7 mouse cellular contexts compared by ENCODE assay signal in the genomic region with DNA sequence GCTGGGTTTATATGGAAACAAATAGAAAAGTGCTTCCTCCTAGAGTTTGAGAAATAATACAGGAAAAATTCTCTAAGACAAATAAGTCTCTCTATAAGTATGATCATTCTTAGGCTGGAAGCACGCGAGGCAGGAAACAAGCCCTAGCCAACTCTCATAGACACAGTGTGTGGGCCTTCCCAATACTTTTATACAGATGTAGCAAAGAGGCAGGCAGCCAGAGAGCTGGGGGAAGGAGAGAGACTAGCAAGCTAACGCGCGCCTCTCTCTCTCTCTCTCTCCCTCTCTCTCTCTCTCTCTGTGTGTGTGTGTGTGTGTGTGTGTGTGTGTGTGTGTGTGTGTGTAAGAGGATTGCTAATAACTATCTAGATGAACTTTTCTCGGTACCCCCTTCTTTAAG. TPM values are rescaled to one million over a fixed set of nuclear protein-coding genes. Genes with fewer than 3 reads are reported as not detected.
A peak's percentile ranks its signal among the peaks of the same experiment; 100 is the strongest.
DNase-seq lines count a peak whose midpoint lies in the region; ATAC-seq and TF ChIP-seq lines count a peak whose summit lies in the region.

No protein-coding gene starts in this region.

- TF ChIP-seq POLR2A in kidney, adult 2 months (IDR thresholded peaks at IDR 0.05; ENCODE audit: low read depth, low read length) = no peak

- no peak overlapping the region for H3K27ac ChIP-seq in kidney, adult 2 months (ENCODE audit: insufficient read depth, low read depth, low read length)
- H3K27ac ChIP-seq in forebrain, embryonic 14.5 days (ENCODE audit: low read depth, low read length) = no peak overlapping the region
- peak overlapping the region; percentile 66 for H3K27ac ChIP-seq in intestine, embryonic 16.5 days (ENCODE audit: low read length)
- H3K27ac ChIP-seq in neural tube, embryonic 12.5 days = no peak overlapping the region

- no peak for TF ChIP-seq CTCF in kidney, adult 2 months (conservative IDR thresholded peaks at IDR 0.05; ENCODE audit: insufficient read depth, insufficient read length, low read depth, low read length)

- DNase-seq in kidney, postnatal 4 days = peak; percentile 37 to 43
- no peak for DNase-seq in kidney, adult 2 months
- DNase-seq in forebrain, embryonic 14.5 days (ENCODE audit: low spot score) = no peak
- DNase-seq in MN1 (ENCODE audit: low spot score) = no peak
- DNase-seq in left cerebral cortex, adult 11 months (ENCODE audit: low spot score) = no peak

- 64% methylated on average over 6 of the region's 6 CpGs for WGBS in kidney, adult 2 months
- WGBS in forebrain, embryonic 14.5 days = 28% methylated on average over 6 of the region's 6 CpGs
- 23% methylated on average over 6 of the region's 6 CpGs for WGBS in intestine, embryonic 16.5 days
- 26% methylated on average over 3 of the region's 6 CpGs for WGBS in neural tube, embryonic 12.5 days

- H3K27me3 ChIP-seq in kidney, adult 2 months (replicated peaks; ENCODE audit: control insufficient read depth, insufficient read depth, low read length) = no peaks in the 10 kb centered on the region
- no peaks in the 10 kb centered on the region for H3K27me3 ChIP-seq in forebrain, embryonic 14.5 days (replicated peaks; ENCODE audit: control insufficient read depth, insufficient read depth, low read length)
- H3K27me3 ChIP-seq in intestine, embryonic 16.5 days (replicated peaks; ENCODE audit: control insufficient read depth, insufficient read depth, low read length) = no peaks in the 10 kb centered on the region
- H3K27me3 ChIP-seq in neural tube, embryonic 12.5 days (replicated peaks) = no peaks in the 10 kb centered on the region

- H3K9ac ChIP-seq in forebrain, embryonic 14.5 days (ENCODE audit: low read length) = no peak overlapping the region
- H3K9ac ChIP-seq in intestine, embryonic 16.5 days (ENCODE audit: low read depth, low read length) = peak overlapping the region; percentile 78; the same call in 1 of the 2 replicates
- H3K9ac ChIP-seq in neural tube, embryonic 12.5 days = no peak overlapping the region

- H3K9me3 ChIP-seq in forebrain, embryonic 14.5 days (replicated peaks; ENCODE audit: control insufficient read depth, low read length) = no peaks in the 10 kb centered on the region
- H3K9me3 ChIP-seq in intestine, embryonic 16.5 days (ENCODE audit: control insufficient read depth, low read length) = no peaks in the 10 kb centered on the region
- no peaks in the 10 kb centered on the region for H3K9me3 ChIP-seq in neural tube, embryonic 12.5 days

- ATAC-seq in forebrain, embryonic 14.5 days = no peak
- ATAC-seq in intestine, embryonic 16.5 days = no peak
- no peak for ATAC-seq in neural tube, embryonic 12.5 days (ENCODE audit: low FRiP score, low read depth)

- no peak overlapping the region for H3K4me3 ChIP-seq in kidney, adult 2 months (ENCODE audit: insufficient read depth, low read depth, low read length)
- no peak overlapping the region for H3K4me3 ChIP-seq in forebrain, embryonic 14.5 days (ENCODE audit: low read depth, low read length)
- H3K4me3 ChIP-seq in intestine, embryonic 16.5 days (ENCODE audit: low read length) = peak overlapping the region; percentile 66
- peak overlapping the region; percentile 40; the same call in 1 of the 2 replicates for H3K4me3 ChIP-seq in neural tube, embryonic 12.5 days

- H3K36me3 ChIP-seq in kidney, adult 2 months (ENCODE audit: control insufficient read depth, insufficient read depth, low read length) = no peaks in the 10 kb centered on the region
- H3K36me3 ChIP-seq in forebrain, embryonic 14.5 days (ENCODE audit: control insufficient read depth, insufficient read depth, low read length) = no peaks in the 10 kb centered on the region
- no peaks in the 10 kb centered on the region for H3K36me3 ChIP-seq in intestine, embryonic 16.5 days (ENCODE audit: control insufficient read depth, insufficient read depth, low read length)
- no peaks in the 10 kb centered on the region for H3K36me3 ChIP-seq in neural tube, embryonic 12.5 days

- H3K4me2 ChIP-seq in forebrain, embryonic 14.5 days (ENCODE audit: low read length) = peak overlapping the region; percentile 72
- peak overlapping the region; percentile 55 for H3K4me2 ChIP-seq in intestine, embryonic 16.5 days (ENCODE audit: low read depth, low read length)
- peak overlapping the region; percentile 68 for H3K4me2 ChIP-seq in neural tube, embryonic 12.5 days (replicated peaks)

- no peaks in the 10 kb centered on the region for H3K4me1 ChIP-seq in kidney, adult 2 months (ENCODE audit: control insufficient read depth, insufficient read depth, low read length)
- no peaks in the 10 kb centered on the region for H3K4me1 ChIP-seq in forebrain, embryonic 14.5 days (ENCODE audit: control insufficient read depth, insufficient read depth, low read length)
- H3K4me1 ChIP-seq in intestine, embryonic 16.5 days (ENCODE audit: control insufficient read depth, insufficient read depth, low read length) = 0 out of 2 replicates have a peak, but pooled peaks cover 2% of the 10 kb centered on the region
- no peaks in the 10 kb centered on the region for H3K4me1 ChIP-seq in neural tube, embryonic 12.5 days

RNA-seq across cellular contexts. Expression of gene Gpc3, which starts 2.2 kb away (rescaled TPM):
- 27.2 and 31.5 TPM in 2 replicates for polyA plus RNA-seq in kidney, adult 2 months (2012; rRNA removed)
- 51.2 and 64.7 TPM in 2 replicates for polyA plus RNA-seq in forebrain, embryonic 14.5 days (2014; fragmentation: Nextera tagmentation; extraction: Ambion mirVana)
- 507 and 515 TPM in 2 replicates for polyA plus RNA-seq in intestine, embryonic 16.5 days (2015; fragmentation: Nextera tagmentation; extraction: Ambion mirVana)
- 303 and 304 TPM in 2 replicates for polyA plus RNA-seq in neural tube, embryonic 12.5 days (2016; fragmentation: Nextera tagmentation; extraction: Ambion mirVana)

Comparison
In these comparisons a context has a peak if more than half of its experiments do, and no peak if none do; other contexts are left out.
1. DNase-seq: peak in kidney, postnatal 4 days (2 of 2); none in kidney, adult 2 months (single experiment), forebrain, embryonic 14.5 days (single experiment), MN1 (single experiment) and left cerebral cortex, adult 11 months (single experiment).
2. H3K4me3 ChIP-seq: peak in intestine, embryonic 16.5 days (single experiment) and neural tube, embryonic 12.5 days (single experiment); none in kidney, adult 2 months (single experiment) and forebrain, embryonic 14.5 days (single experiment).
3. Peak in every context shown above with its lines, with median percentiles within 50 percentile points of each other: H3K4me2 ChIP-seq.